Mouse (Mus musculus): ENCODE results near the gene Gpr107. TPM values are rescaled to one million over a fixed set of nuclear protein-coding genes. Genes with fewer than 3 reads are reported as not detected.

Gene Gpr107
- polyA plus RNA-seq, 1 experiment = 35.2 TPM

DNA sequence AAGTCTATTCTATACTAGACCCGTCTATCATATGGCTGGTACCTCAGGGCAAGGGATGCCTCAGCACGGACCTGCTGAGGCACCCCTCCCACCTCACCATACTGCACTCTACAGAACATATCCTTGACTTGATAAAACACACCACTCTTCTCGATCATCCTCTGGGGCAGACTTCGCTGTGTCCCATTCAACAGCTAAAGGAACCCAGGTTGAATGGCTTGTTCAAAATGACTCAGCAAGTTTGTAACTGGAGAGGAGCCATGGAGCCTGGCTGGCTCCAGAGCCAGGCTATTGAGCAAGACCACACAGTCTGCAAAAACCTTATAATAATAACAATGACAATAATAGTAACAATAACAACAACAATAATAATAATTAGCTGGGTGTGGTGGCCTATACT lies 24.2 kb upstream of the Gpr107 start:
- Histone ChIP-seq H3K36me3 (ENCODE audit: control insufficient read depth, insufficient read depth) (no peaks in the 10 kb centered on the region), H3ac (ENCODE audit: control insufficient read depth, insufficient read length) (no peak overlapping the region), H3K27me3 (ENCODE audit: control insufficient read depth, insufficient read depth, insufficient read length) (no peaks in the 10 kb centered on the region), H3K4me2 (ENCODE audit: low read depth) (no peak overlapping the region), H3K4me3 (no peak overlapping the region), H3K79me2 (ENCODE audit: control insufficient read depth, insufficient read depth) (peaks cover 15% of the 10 kb centered on the region)
- TF ChIP-seq USF1 (IDR thresholded peaks at IDR 0.05; ENCODE audit: low read depth) (no peak), TCF3 (IDR thresholded peaks at IDR 0.05; ENCODE audit: insufficient read length, low read depth) (no peak), CEBPB (IDR thresholded peaks at IDR 0.05; ENCODE audit: insufficient read depth, poor library complexity, severe bottlenecking) (peak; percentile 81), REST (IDR thresholded peaks at IDR 0.05; ENCODE audit: insufficient read depth, insufficient read length) (no peak)

DNA sequence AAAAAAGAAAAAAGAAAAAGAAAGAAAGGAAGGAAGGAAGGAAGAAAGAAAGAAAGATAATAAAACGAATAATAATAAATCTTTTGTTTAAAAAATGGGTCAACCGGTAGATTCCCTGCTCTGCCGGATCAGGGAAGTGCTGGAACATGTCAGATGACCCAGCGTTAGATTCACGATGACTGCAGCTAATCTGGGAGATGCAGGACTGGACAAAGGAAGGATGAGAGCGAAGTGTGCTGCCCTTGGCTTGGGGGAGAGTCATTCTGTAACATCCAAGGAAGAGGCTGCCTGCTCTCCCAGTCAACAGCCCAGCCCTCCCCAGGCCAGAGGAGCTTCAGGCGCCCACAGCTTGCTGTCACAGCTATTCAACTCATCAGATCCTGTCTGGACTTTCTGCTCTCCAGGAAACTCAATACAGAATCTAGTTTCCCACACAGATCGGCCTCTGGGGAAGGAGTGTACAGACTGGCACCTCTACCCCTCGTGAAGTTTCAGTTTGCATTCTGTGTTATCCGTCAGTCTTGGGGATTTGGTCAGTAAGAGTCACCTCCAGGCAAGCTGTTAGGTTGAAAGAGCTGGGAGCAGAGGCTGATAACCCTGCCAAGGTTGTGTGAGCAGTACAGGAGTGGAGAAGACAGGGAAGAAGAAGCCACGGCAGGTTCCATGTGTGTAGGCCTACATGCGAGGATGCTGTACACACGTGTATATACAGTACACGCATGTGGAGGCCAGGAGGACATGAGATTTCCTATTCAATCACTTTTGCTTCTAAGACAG lies 22.2 kb upstream of the Gpr107 start:
- no peaks in the 10 kb centered on the region for H3K27me3 ChIP-seq (ENCODE audit: control insufficient read depth, insufficient read depth, insufficient read length)
- H3K79me2 ChIP-seq (ENCODE audit: control insufficient read depth, insufficient read depth) = peaks cover 10% of the 10 kb centered on the region
- H3K36me3 ChIP-seq (ENCODE audit: control insufficient read depth, insufficient read depth) = no peaks in the 10 kb centered on the region
- H3K4me3 ChIP-seq = no peak overlapping the region
- no peak overlapping the region for H3K4me2 ChIP-seq (ENCODE audit: low read depth)
- TF ChIP-seq POLR2A (IDR thresholded peaks at IDR 0.05; ENCODE audit: insufficient read length, low read depth) = no peak
- TF ChIP-seq CEBPB (IDR thresholded peaks at IDR 0.05; ENCODE audit: insufficient read depth, poor library complexity, severe bottlenecking) = no peak
- H3ac ChIP-seq (ENCODE audit: control insufficient read depth, insufficient read length) = no peak overlapping the region

- H3K27me3 ChIP-seq (ENCODE audit: control insufficient read depth, insufficient read depth, insufficient read length) = no peaks in the 10 kb centered on the region
- H3ac ChIP-seq (ENCODE audit: control insufficient read depth, insufficient read length) = no peak overlapping the region
- H3K4me3 ChIP-seq = no peak overlapping the region
- H3K36me3 ChIP-seq (ENCODE audit: control insufficient read depth, insufficient read depth) = no peaks in the 10 kb centered on the region
- peaks cover 10% of the 10 kb centered on the region for H3K79me2 ChIP-seq (ENCODE audit: control insufficient read depth, insufficient read depth)
- no peak overlapping the region for H3K4me2 ChIP-seq (ENCODE audit: low read depth)
- TF ChIP-seq CEBPB (IDR thresholded peaks at IDR 0.05; ENCODE audit: insufficient read depth, poor library complexity, severe bottlenecking) = no peak
- no peak for TF ChIP-seq TCF12 (IDR thresholded peaks at IDR 0.05; ENCODE audit: insufficient read depth, poor library complexity, severe bottlenecking)
- no peak for TF ChIP-seq TCF3 (IDR thresholded peaks at IDR 0.05; ENCODE audit: insufficient read length, low read depth)
- no peak for TF ChIP-seq MAX (IDR thresholded peaks at IDR 0.05; ENCODE audit: low read depth)
These were observed 21.3 kb upstream of the Gpr107 start for GRCm38 (mm10) chr2:31130815-31131299.

- H3K4me2 ChIP-seq (ENCODE audit: low read depth) = peak overlapping the region; percentile 39
- no peak overlapping the region for H3ac ChIP-seq (ENCODE audit: control insufficient read depth, insufficient read length)
- no peaks in the 10 kb centered on the region for H3K36me3 ChIP-seq (ENCODE audit: control insufficient read depth, insufficient read depth)
- H3K4me3 ChIP-seq = no peak overlapping the region
- H3K79me2 ChIP-seq (ENCODE audit: control insufficient read depth, insufficient read depth) = peaks cover 11% of the 10 kb centered on the region
- TF ChIP-seq USF1 (IDR thresholded peaks at IDR 0.05; ENCODE audit: low read depth) (no peak), MAX (IDR thresholded peaks at IDR 0.05; ENCODE audit: low read depth) (no peak), MYOG (IDR thresholded peaks at IDR 0.05; ENCODE audit: control insufficient read depth in 1 of 3, insufficient read depth in 1 of 3, insufficient read length in 2 of 3, low read depth in 2 of 3) (no peak), POLR2AphosphoS2 (IDR thresholded peaks at IDR 0.05; ENCODE audit: insufficient read length, low read depth) (no peak), TCF12 (IDR thresholded peaks at IDR 0.05; ENCODE audit: insufficient read depth, poor library complexity, severe bottlenecking) (no peak), TCF3 (IDR thresholded peaks at IDR 0.05; ENCODE audit: insufficient read length, low read depth) (no peak), MYOD1 (IDR thresholded peaks at IDR 0.05; ENCODE audit: control insufficient read depth in 1 of 3, insufficient read length in 2 of 3, low read depth in 2 of 3) (no peak), POLR2A (IDR thresholded peaks at IDR 0.05; ENCODE audit: insufficient read length, low read depth) (no peak), E2F4 (IDR thresholded peaks at IDR 0.05; ENCODE audit: insufficient read depth) (no peak), SRF (IDR thresholded peaks at IDR 0.05; ENCODE audit: control insufficient read depth, insufficient read length, low read depth) (no peak), CEBPB (IDR thresholded peaks at IDR 0.05; ENCODE audit: insufficient read depth, poor library complexity, severe bottlenecking) (no peak)
- no peaks in the 10 kb centered on the region for H3K27me3 ChIP-seq (ENCODE audit: control insufficient read depth, insufficient read depth, insufficient read length)
These were observed 19.4 kb upstream of the Gpr107 start for GRCm38 (mm10) chr2:31132682-31133081.

DNA sequence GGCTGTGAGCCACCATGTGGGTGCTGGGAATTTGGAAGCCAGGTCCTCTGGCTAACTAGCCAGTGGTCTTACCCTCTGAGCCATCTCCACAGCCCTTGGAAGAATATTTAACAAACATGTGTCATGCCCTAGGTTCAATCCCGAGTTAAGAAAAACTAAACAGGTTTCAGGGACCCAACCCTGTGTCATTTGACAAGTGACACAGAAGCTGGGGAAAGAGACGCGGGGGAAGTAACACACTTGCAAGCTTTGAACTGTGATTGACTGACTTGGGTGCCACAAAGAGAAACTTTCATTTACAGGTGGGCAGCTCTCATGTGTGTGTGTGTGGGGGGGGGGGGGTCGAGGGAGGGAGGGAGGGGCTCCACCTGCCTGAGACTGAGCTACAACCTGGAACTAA lies 18.1 kb upstream of the Gpr107 start:
- H3K4me2 ChIP-seq (ENCODE audit: low read depth) = no peak overlapping the region
- no peaks in the 10 kb centered on the region for H3K27me3 ChIP-seq (ENCODE audit: control insufficient read depth, insufficient read depth, insufficient read length)
- peaks cover 17% of the 10 kb centered on the region for H3K79me2 ChIP-seq (ENCODE audit: control insufficient read depth, insufficient read depth)
- H3ac ChIP-seq (ENCODE audit: control insufficient read depth, insufficient read length) = no peak overlapping the region
- no peaks in the 10 kb centered on the region for H3K36me3 ChIP-seq (ENCODE audit: control insufficient read depth, insufficient read depth)
- H3K4me3 ChIP-seq = no peak overlapping the region
- no peak for TF ChIP-seq POLR2A (IDR thresholded peaks at IDR 0.05; ENCODE audit: insufficient read length, low read depth)
- TF ChIP-seq MYOD1 (IDR thresholded peaks at IDR 0.05; ENCODE audit: control insufficient read depth in 1 of 3, insufficient read length in 2 of 3, low read depth in 2 of 3) = no peak
- no peak for TF ChIP-seq E2F4 (IDR thresholded peaks at IDR 0.05; ENCODE audit: insufficient read depth)
- no peak for TF ChIP-seq POLR2AphosphoS2 (IDR thresholded peaks at IDR 0.05; ENCODE audit: insufficient read length, low read depth)
- TF ChIP-seq USF1 (IDR thresholded peaks at IDR 0.05; ENCODE audit: low read depth) = no peak
- no peak for TF ChIP-seq MAX (IDR thresholded peaks at IDR 0.05; ENCODE audit: low read depth)
- no peak for TF ChIP-seq MYOG (IDR thresholded peaks at IDR 0.05; ENCODE audit: control insufficient read depth in 1 of 3, insufficient read depth in 1 of 3, insufficient read length in 2 of 3, low read depth in 2 of 3)
- TF ChIP-seq CEBPB (IDR thresholded peaks at IDR 0.05; ENCODE audit: insufficient read depth, poor library complexity, severe bottlenecking) = no peak
- TF ChIP-seq TCF12 (IDR thresholded peaks at IDR 0.05; ENCODE audit: insufficient read depth, poor library complexity, severe bottlenecking) = no peak
- no peak for TF ChIP-seq REST (IDR thresholded peaks at IDR 0.05; ENCODE audit: insufficient read depth, insufficient read length)
- TF ChIP-seq SRF (IDR thresholded peaks at IDR 0.05; ENCODE audit: control insufficient read depth, insufficient read length, low read depth) = no peak
- no peak for TF ChIP-seq TCF3 (IDR thresholded peaks at IDR 0.05; ENCODE audit: insufficient read length, low read depth)

Measured in myocyte (in vitro differentiated cells).